Mouse (Mus musculus) kidney, adult 18-20 months (tissue): ENCODE measurements at regions not wholly inside any gene's neighbourhood (a gene's known extent, or its start where the extent isn't known, plus 50 kb on each side); places are given as distances from the start of the nearest gene placed in this dataset.

Experiments
- DNase-seq: peaks from one replicate; pipeline ENCODE4 v3.0.0; 2021

- no peak for DNase-seq
Measured at GRCm38 (mm10) chr15:28823526-28823925, 620.0 kb downstream of the Dnah5 start.

GRCm38 (mm10) chr15:28834831-28835230 is 631.3 kb downstream of the Dnah5 start:
- DNase-seq = no peak

GRCm38 (mm10) chr15:28840322-28840721 is 636.8 kb downstream of the Dnah5 start:
- no peak for DNase-seq

- DNase-seq = no peak
Measured at GRCm38 (mm10) chr15:28856419-28856818, 652.9 kb downstream of the Dnah5 start.

- peak; percentile 24 for DNase-seq
Measured at GRCm38 (mm10) chr15:28858176-28858575, 654.6 kb downstream of the Dnah5 start.

GRCm38 (mm10) chr15:28864101-28864500 is 660.5 kb downstream of the Dnah5 start:
- DNase-seq = no peak

GRCm38 (mm10) chr15:28864913-28865312 is 661.4 kb downstream of the Dnah5 start:
- DNase-seq = no peak

- no peak for DNase-seq
Measured at GRCm38 (mm10) chr15:28873001-28873400, 669.4 kb downstream of the Dnah5 start.

GRCm38 (mm10) chr15:28896248-28896808 is 692.8 kb downstream of the Dnah5 start:
- no peak for DNase-seq

GRCm38 (mm10) chr15:28922437-28922836 is 718.9 kb downstream of the Dnah5 start:
- DNase-seq = no peak

- DNase-seq = no peak
Measured at GRCm38 (mm10) chr15:28948245-28948644, 744.7 kb downstream of the Dnah5 start.
